Mouse (Mus musculus) frontal cortex, adult (tissue): ENCODE measurements around the gene Zfp784.
"Not testable (repeated sequence)": the region's sequence is repeated elsewhere in the genome, so short reads cannot be mapped to it uniquely, and the experiment has no call there.

ENCODE experiments used
- ATAC-seq: cut with Nextera tagmentation; 2 replicates; pipeline ENCODE4 v1.9.2; 2017; ENCODE audit warnings: mild to moderate bottlenecking, moderate library complexity, mixed read lengths; ENCODE audit not compliant: low TSS enrichment

Zfp784 gene

DNA sequence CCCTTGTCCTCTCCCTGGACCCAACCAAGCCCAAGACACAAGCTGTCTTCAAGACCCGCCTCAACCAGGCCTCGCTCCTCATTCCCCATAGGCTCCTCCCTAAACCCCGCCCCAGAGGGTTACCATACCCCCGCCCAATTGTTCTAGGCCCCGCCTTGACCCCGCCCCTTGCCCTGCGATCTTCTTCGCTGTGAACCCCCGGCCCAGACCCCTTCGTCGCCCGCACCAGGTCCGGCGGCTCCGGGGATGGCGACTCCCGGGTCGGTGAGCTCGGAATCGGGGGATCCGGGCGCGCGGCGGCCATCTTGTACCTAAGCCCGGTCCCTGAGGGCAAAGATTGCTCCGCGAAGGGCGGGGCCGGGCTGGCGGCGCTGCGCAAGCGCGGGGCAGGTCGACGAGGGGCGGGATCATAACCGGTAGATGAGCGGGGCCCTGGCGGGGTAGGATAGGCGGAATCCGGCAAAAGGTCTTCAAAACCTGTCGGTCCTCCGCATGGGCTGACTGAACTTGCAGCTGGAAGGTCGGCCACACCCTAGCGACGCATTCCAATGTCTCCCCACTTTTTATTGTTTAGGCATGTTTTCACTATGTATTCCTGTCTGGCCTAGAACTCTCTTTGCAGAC is at the start of gene Zfp784:
Gene Zfp784 (minus strand): TSS at position 338 of the 624 bp plus-strand sequence.
- ATAC-seq = peak; percentile 97

DNA sequence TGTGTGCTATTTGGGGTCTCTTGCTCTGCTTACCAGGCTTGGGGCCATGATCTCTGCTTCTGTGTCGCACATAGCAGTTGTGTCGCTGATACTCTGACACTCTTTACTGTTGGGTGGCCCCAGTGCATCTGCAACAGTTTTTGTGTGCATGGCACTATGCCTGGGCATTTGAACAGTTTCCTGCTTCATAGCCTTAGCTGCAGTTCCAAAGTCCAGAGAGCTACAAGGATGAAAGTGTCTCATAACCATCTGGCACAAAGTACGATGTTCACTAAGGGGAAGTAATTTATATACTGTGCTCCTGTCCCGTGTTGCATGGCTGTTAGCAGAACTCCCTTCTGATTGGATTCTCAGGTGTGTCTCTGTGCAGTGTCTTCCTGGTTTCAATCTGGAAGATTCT is 49.6 kb upstream of the Zfp784 start:
- ATAC-seq = no peak

DNA sequence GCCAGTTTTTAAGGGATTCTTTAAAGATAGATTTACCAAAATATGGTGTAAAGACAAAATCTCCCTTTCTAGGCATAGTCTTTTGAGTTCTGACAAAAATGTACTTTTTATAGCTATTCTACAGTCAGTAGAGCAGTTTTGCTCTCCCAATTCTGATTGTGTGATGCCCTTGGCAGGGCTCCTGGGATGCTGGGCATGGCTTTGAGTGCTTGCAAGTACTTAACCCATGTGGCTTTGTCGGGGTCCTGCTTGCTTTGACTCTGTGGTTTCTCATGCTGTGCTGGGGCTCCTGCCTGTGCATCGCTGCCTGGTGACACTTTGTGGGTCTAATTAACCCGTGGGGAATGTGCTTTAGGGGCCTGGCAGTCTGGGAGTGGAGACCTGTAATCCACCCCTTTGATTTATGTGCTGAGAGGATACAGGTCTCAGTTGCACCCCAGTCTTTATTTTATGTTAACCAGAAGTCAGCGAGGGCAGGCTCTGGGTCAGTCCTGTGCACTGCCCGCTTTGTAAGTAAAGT is 48.7 kb upstream of the Zfp784 start:
- ATAC-seq = no peak

DNA sequence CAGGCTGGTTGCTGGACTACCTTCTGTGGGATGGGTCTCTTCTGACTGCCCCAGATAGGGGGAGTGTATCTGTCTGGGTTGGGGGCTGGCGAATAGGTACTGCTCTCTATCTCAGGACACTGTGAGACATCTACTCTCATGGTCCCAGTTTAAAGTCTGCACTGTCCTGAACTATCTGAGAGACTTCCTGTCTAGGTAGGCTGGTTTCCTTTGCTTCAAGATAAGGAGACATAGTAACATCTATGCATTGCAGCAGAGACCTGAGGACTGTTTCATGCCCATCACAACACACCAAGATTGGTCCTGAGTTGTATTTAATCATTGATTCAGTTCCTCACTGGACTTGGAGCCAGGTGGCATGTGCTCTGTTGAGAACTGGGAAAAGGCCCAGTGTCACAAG is 47.3 kb upstream of the Zfp784 start:
- no peak for ATAC-seq

DNA sequence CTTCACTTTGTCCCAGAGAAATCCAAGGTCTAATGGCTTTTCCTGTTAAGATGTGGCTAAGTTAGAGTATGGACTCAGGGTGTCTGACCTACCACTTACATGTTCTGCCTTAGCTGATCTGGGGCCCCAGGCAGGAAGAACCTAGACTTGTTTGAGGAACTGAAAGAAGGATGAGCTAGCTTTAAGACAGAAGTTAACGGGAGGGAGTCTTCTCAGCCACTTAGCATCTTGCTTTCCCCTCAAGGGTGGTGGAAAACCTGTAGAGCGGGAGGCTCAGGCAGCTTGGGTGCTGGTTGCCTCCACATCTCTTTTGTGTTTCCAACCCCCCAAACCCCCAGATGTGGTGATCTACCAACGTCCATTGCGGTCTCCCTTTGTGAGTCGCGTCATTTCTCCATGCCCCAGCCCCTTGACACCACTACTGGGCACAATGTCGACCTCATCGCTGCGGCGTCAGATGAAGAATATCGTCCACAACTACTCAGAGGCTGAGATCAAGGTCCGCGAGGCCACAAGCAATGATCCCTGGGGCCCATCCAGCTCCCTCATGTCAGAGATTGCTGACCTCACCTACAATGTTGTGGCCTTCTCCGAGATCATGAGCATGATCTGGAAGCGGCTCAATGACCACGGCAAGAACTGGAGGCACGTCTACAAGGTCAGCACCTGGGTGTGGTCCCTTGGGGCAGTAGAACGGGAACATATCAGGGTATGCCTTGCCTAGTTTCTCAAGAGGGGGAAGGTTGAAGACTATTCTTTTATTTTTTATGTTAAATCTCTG is 45.3 kb upstream of the Zfp784 start:
- no peak for ATAC-seq

DNA sequence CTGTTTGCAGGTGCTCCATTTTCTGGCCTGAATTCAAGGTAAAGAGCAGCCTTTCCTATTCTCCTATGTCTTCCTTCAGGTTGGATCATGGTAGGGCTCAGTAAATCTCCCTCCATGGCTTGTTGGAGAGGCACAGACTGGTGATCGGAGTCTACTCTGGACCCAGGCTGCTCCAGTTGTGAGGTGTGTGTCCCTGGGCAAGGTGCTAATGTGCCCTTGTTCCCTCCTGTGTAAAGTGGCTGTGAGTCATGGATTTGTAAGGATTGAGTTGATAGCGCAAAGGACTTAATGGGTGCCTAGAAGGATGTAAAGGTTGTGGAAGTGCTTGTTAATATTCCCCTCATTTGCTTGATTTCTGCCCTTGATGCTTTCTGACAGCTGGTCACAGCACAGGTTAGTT is 43.7 kb upstream of the Zfp784 start:
- ATAC-seq = no peak

DNA sequence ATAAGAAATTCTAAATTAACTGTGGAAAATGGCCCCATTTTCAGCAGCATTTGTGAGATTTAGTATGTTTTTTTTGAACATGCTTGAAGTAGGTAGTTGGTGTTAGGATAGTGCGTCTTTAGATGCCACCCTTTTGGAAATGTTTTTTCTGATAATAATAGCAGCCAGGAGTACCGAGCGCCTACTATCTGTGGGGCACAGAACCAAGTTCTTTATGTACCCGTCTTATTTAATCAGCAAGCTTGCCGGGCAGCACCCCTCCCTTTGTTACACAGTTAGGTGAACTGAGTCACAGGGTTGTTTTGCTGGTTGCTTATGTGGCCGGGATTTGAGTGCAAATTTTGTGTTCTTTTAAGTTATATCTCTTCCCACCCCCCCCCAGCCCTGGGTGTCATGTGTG is 43.0 kb upstream of the Zfp784 start:
- ATAC-seq = no peak

DNA sequence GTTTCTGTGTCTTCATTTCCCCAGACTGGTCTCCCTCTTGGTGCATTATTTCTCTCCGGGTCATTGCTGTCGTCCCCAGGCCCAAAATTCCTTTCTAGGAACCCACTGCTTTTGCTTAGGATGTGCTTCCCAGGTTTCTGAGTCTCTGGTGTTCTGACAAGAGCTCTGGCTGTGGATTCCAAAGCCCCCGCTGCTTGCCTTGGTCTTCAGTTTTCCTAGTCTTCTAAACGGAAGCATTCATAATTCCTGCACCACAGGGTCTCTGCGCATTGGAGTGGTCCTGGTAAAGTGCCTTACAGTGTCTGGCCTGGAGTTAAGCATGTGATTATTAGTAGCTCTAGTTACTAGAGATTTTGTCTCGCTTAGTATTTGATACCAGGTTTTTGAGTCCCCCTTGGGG is 42.6 kb upstream of the Zfp784 start:
- no peak; the same call in 1 of the 2 replicates for ATAC-seq

DNA sequence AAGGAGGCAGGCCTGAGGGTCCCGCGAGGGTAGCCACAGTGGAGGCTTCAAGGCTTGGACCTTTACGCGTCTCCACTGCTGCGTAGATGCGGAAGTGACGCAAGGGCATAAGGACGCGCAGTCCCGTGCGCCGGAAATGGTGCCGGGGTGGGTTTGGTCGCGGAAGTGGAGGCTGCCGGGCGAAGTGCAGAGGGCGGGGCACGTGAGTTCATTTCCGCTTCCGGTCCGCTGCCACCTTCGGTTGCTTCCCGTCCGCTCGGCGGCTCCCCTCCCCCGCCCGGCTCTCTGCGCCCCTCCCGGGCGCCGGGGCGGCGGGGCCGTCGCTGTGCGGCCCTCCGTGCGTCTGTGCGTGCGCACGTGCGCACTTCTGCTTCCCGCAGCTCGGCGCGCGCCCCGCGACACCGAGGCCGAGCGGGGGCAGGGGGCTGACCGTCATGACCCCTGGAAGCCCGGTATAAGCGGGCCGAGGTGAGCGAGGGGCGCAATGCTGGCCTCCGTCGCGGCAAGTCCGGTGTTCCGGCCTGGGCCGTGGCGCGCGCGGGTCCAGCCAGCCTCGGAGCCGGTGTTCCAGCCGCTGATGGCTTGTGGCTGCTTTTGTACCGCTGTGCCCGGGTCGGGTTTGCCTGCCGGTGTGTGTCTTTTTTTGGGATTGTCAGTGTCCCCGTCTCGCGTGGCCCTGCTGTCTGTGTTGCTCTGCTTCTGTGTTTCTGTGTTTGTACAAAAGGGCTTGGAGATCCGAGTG is 41.9 kb upstream of the Zfp784 start, which contains the start of gene Epn1:
Gene Epn1 (plus strand): TSS at position 226 of the 742 bp plus-strand sequence.
- peak; percentile 98 for ATAC-seq

DNA sequence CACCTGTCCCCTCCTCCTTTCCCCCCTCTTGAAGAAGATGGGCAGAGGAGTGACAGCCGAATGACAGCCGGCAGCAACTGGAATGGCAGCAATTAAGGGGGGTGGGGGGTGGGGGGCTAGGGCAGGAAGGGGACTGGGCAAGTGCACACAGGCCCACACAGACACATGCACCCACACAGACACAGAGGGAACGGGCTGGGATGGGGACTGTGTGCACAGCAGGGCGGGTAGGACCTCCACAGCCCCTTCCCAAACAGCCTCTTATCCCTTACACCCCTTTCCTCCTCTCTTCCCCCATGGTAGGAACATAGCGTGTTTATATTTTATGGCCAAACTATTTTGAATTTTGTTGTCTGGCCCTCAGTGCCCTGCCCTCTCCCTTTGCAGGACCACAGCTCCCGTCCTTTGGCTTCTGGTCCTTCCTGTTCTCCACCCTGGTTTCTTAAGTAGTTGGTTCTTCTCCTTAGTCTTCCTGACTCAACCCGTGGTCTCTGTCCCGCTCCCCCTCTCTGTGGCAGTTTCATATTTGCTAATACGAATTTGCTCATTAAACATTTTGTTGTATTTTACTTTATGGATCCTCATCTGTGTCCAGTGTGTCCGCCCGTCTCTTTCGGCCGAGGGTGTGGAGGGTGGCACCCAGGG is 41.2 kb upstream of the Zfp784 start:
- not testable (repeated sequence) for ATAC-seq

DNA sequence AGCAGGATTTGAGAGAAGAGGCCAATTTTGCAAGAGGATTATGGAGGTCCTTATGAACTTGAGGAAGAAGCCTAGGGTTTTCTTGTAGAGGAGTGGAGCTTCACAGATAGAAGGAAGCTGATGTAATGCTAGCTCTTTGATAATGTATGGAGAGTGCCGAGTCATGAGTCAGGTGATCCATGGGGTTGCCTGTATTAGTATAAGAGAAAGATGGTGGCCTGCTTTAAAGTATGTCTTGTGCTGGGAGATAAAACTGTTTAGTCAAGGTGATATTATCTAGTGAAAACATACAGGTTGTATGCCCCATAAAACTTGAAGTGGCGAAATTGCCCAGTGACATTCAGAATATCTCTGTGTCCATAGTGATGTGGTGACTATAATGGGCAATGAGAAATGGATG is 38.7 kb upstream of the Zfp784 start:
- no peak for ATAC-seq

DNA sequence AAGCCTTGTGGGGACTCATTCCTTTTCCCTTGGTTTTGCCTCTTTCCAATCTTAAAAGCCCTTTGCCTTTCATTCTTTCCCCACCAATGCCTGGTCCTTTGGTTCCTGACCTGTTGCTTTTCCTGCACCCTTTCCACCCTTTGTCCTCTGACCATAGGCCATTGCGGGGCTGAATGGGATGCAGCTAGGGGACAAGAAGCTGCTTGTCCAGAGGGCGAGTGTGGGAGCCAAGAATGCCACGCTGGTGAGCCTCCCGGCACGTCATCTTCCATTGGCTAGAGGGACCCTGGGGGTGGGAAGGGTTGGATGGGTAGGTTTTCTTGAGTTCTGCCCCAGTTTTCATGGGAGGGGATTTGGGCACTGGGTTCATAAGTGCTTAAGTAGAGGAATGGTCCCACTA is 36.7 kb upstream of the Zfp784 start:
- ATAC-seq = no peak

DNA sequence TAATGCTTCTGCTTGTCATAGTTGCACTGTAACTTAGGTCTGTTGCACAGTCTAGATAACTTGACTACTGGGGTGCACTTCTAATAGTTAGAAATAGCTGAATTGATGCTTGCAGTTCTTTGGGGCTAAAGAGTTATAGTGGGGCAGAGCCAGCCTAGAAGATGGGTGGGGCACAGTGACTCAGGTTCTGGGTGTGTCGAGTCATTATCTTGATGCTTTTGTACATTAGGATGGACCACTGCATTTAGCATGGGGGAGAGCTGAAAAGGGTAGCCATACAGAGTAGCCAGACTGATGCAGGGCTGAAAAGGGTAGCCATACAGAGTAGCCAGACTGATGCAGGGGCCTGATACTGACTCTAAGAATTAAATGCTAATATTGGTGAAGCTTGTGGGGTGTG is 35.3 kb upstream of the Zfp784 start:
- no peak for ATAC-seq

DNA sequence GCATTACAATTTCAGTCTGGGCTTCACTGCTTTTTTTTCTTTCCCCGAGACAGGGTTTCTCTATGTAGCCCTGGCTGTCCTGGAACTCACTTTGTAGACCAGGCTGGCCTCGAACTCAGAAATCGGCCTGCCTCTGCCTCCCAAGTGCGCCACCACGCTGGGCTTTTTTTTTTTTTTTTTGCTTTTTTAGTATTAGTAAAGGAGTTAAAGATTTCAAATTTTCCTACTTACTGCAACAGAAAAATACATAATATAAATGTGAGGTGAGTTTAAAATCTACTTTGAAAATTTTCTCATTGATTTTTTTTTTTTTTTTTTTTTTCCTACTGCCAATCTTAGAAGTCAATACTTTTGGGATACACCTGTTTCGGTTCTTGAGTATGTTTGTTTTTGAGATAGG is 26.6 kb upstream of the Zfp784 start:
- no peak for ATAC-seq

DNA sequence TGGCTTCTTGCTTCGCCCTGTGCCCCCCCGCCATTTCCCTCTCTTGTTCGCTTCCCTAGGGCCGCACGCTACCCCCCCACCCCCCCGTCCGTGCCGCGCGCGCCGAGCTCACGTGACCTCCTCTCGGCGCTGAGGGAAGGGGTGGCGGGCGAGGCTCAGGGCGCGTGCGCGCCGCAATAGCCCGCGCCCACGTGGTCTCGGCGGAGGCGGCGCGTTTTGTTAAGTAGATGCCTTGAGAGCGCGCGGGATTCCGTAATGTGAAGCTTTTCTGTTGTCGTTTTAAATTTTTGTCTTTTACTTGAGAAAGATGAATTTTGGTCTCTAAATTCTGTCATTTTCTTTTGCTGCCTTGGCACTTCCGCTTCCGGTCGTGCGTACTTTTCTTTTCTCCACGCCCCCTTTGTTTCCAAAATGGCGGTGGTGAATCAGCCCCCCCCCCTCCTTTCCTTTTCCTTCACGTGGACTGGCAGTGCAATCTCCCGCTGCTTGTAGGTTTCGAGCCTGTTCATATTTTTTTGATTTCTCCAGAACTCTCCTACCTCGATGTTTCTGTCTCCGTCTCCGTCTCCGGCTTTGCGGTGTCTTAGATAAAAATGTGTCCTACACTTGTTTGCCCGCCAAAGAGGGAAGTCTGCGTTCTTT is 24.2 kb upstream of the Zfp784 start:
- peak; percentile 9; the same call in 1 of the 2 replicates for ATAC-seq

DNA sequence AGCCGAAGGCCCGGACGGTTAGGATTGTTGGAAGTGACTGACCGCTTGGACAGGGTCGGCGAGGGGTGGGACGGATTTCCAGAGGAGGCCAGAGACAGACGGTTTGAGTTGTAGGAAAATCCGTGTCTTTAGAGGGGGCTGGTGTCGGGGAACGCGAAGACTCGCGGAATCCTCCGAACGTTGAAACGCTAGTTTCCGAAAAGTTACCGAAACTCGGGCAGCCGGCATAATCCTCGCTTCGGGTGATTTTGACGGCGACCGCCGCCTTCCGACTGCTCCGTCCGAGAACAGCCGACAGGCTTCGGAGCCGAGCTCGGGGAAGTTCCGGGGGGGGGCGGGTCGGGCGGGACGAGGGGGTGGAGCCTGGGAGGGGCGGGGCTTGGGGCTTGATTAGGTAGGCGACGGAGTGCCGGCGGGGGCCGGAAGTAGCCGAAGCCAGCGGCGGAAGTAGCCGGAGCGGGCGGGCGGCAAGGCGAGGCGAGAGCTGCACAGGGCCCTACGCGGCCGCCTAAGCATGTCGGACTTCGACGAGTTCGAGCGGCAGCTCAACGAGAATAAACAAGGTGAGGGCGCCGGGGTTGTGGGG is 23.6 kb upstream of the Zfp784 start, which contains the start of gene U2af2:
Gene U2af2 (plus strand): TSS at position 370 of the 586 bp plus-strand sequence.
- ATAC-seq = peak; percentile 40

DNA sequence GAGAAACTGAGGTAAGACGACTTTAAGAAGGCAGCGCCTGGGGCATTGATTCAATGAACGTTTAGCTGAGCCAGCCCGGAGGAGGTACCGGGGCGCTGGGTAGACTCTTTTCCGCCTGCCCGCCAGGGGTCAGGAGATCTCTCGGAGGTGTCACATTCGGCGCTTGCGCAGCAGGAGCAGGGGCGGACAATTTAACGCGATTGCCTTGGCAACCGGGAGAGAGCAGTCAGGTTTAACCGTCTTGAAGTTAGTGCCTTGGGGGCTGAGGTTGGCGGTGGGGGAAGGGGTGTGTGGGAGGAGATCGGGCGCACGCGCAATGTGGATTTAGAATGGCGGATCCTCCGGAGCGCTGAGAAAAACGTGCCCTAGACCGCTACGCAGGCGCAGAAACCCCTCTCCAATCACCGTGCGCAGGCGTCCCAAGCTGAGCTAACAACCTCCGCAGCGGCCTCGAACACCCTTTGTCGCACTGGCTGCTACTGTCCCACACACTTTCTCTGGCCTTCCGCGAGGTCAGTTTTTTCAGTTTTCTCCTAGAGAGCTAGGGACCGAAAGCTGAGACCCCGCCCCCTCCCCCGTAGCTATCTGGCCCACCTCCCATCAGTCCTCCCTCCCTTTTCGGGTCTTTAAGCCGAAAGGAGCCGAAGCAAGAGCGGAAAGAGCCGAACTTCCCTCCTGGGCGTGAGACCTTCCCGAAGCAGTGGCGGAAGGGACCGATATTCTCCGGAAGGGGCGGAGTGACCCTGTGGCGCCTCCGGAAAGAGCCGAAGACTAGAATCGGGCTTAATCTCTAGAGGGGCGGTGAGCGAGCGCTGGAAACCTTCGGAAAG is 22.9 kb upstream of the Zfp784 start:
- ATAC-seq = peak; percentile 69

DNA sequence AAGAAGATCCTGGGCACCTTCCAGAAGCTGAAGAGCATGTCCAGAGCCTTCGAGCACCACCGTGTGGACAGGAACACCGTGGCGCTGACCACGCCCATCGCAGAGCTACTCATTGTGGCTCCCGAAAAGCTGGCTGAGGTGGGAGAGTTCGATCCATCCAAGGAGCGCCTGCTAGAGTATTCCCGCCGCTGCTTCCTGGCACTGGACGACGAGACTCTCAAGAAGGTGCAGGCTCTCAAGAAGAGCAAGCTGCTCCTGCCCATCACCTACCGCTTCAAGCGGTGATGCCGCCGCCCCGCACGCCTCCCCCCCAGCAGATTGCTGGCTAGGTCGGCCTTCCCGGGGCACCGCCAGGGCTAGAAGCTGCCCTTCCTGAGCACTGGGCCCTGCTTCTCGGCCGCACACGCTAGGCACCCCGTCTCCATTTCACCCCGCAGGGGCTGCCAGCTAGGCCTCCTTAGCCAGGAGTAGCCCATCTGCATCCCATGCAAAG is 22.0 kb upstream of the Zfp784 start:
- ATAC-seq = peak; percentile 19; the same call in 1 of the 2 replicates

DNA sequence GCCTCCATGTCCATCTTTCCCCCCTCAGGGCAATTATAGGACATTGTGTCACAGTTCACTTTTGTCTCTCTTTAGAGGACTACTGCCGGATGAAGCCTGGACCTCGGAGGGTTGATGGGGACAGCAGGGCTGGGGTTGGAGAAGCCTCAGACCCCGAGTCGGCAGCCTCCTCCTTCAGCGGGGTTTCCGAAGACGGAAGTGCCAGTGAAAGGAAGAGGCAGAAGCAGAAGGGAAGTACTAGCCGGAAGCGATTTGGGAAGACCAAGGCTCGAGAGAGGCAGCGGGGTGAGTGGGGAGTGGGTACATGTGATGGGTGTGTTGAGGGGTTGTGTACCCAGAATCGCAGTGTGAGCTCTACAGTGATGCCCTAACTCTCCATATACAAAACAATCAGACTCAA is 21.2 kb upstream of the Zfp784 start:
- ATAC-seq = no peak

DNA sequence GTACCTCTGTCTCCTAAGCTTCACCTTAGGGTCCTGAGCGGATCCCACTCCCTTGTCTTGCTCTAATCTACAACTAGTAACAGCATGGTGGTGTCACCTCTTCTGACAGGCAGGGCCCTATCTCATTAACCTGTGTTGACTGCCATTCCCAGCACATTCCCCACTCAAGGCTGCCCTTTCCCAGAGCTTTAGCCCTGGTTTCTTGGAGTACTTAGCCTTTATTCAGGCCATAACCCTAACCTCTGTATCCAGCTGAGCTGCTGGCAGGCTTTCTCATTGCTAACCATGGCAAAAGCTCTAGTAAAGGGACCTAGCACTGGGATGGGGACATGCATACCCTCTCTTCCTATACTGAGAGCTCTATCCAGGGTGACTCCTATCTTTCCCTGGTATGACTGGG is 20.4 kb upstream of the Zfp784 start:
- no peak for ATAC-seq
